Mouse (Mus musculus): Measurements from ENCODE around the gene Bcl2. TPM values are rescaled to one million over a fixed set of nuclear protein-coding genes. Genes with fewer than 3 reads are reported as not detected.

The Bcl2 gene
- total and polyA plus RNA-seq, 3 experiments = 30.9 to 87.0 (median 38.8) TPM

- Histone ChIP-seq H3K4me1 (ENCODE audit: control insufficient read depth in 1 of 2, insufficient read depth in 2 of 2, low read length in 2 of 2) (no peaks in the 10 kb centered on the region), H3K79me2 (ENCODE audit: control insufficient read depth, insufficient read depth, low read length, poor library complexity) (no peaks in the 10 kb centered on the region), H3K27me3 (ENCODE audit: control insufficient read depth in 1 of 2, insufficient read depth in 2 of 2, low read length in 2 of 2) (no peaks in the 10 kb centered on the region; a peak in 1 of 4 replicates), H3K9me3 (replicated peaks; ENCODE audit: insufficient read depth, low read length) (no peaks in the 10 kb centered on the region), H3K4me3 (ENCODE audit: control insufficient read depth in 1 of 2, insufficient read depth in 1 of 2, low read depth in 2 of 2, low read length in 2 of 2) (no peak overlapping the region), H3K9ac (ENCODE audit: control insufficient read depth, low read depth, low read length, poor library complexity, severe bottlenecking) (no peak overlapping the region), H3K27ac (ENCODE audit: control insufficient read depth, low read depth, low read length) (no peak overlapping the region), H3K36me3 (ENCODE audit: control insufficient read depth in 1 of 2, insufficient read depth in 2 of 2, low read length in 2 of 2) (no peaks in the 10 kb centered on the region)
- TF ChIP-seq TCF12 (IDR thresholded peaks at IDR 0.05; ENCODE audit: low read depth, low read length) (no peak), MXI1 (IDR thresholded peaks at IDR 0.05; ENCODE audit: low read depth, low read length) (no peak), JUND (IDR thresholded peaks at IDR 0.05; ENCODE audit: low read depth, low read length) (no peak), CHD2 (IDR thresholded peaks at IDR 0.05; ENCODE audit: low read length) (no peak), NELFE (IDR thresholded peaks at IDR 0.05; ENCODE audit: low read depth, low read length) (no peak), NRF1 (IDR thresholded peaks at IDR 0.05; ENCODE audit: insufficient read depth, low read depth, low read length, poor library complexity, severe bottlenecking) (no peak), TAL1 (IDR thresholded peaks at IDR 0.05; ENCODE audit: low read length) (no peak), MYC (IDR thresholded peaks at IDR 0.05; ENCODE audit: low read depth, low read length) (no peak), HCFC1 (IDR thresholded peaks at IDR 0.05; ENCODE audit: low read depth, low read length) (no peak), ZMIZ1 (IDR thresholded peaks at IDR 0.05; ENCODE audit: low read depth, low read length) (no peak), USF2 (IDR thresholded peaks at IDR 0.05; ENCODE audit: borderline replicate concordance in 1 of 2, insufficient read depth in 1 of 2, low read depth in 1 of 2, low read length in 2 of 2) (no peak), BHLHE40 (IDR thresholded peaks at IDR 0.05; ENCODE audit: borderline replicate concordance, low read depth, low read length) (no peak), USF1 (IDR thresholded peaks at IDR 0.05; ENCODE audit: low read depth, low read length) (no peak), ZNF384 (IDR thresholded peaks at IDR 0.05; ENCODE audit: low read depth, low read length) (no peak), ZC3H11A (IDR thresholded peaks at IDR 0.05; ENCODE audit: low read depth, low read length) (no peak), MEF2A (IDR thresholded peaks at IDR 0.05; ENCODE audit: extremely low read depth, insufficient replicate concordance, low read depth, low read length, poor library complexity, severe bottlenecking) (no peak)
- DNase-seq (ENCODE audit: low read depth, low spot score) = no peak
Measured at GRCm38 (mm10) chr1:106566120-106567086, 147.7 kb downstream of the Bcl2 start.

GRCm38 (mm10) chr1:106565238-106565637, 148.8 kb downstream of the Bcl2 start:
- Histone ChIP-seq H3K27ac (ENCODE audit: control insufficient read depth, low read depth, low read length) (no peak overlapping the region), H3K9ac (ENCODE audit: control insufficient read depth, low read depth, low read length, poor library complexity, severe bottlenecking) (no peak overlapping the region), H3K36me3 (ENCODE audit: control insufficient read depth in 1 of 2, insufficient read depth in 2 of 2, low read length in 2 of 2) (no peaks in the 10 kb centered on the region), H3K27me3 (ENCODE audit: control insufficient read depth in 1 of 2, insufficient read depth in 2 of 2, low read length in 2 of 2) (no peaks in the 10 kb centered on the region; a peak in 1 of 4 replicates), H3K4me1 (ENCODE audit: control insufficient read depth in 1 of 2, insufficient read depth in 2 of 2, low read length in 2 of 2) (no peaks in the 10 kb centered on the region), H3K79me2 (ENCODE audit: control insufficient read depth, insufficient read depth, low read length, poor library complexity) (no peaks in the 10 kb centered on the region), H3K9me3 (replicated peaks; ENCODE audit: insufficient read depth, low read length) (no peaks in the 10 kb centered on the region), H3K4me3 (ENCODE audit: control insufficient read depth in 1 of 2, insufficient read depth in 1 of 2, low read depth in 2 of 2, low read length in 2 of 2) (no peak overlapping the region)
- DNase-seq (ENCODE audit: low read depth, low spot score) = no peak
- TF ChIP-seq NELFE (IDR thresholded peaks at IDR 0.05; ENCODE audit: low read depth, low read length) (no peak), USF1 (IDR thresholded peaks at IDR 0.05; ENCODE audit: low read depth, low read length) (no peak), POLR2AphosphoS2 (IDR thresholded peaks at IDR 0.05; ENCODE audit: low read length) (no peak), KAT2A (conservative IDR thresholded peaks at IDR 0.05; ENCODE audit: low read depth, low read length) (no peak), SIN3A (IDR thresholded peaks at IDR 0.05; ENCODE audit: low read length) (no peak), RAD21 (IDR thresholded peaks at IDR 0.05; ENCODE audit: low read depth, low read length) (no peak), CHD2 (IDR thresholded peaks at IDR 0.05; ENCODE audit: low read length) (no peak), MYB (IDR thresholded peaks at IDR 0.05; ENCODE audit: low read depth, low read length) (no peak), POLR2AphosphoS5 (IDR thresholded peaks at IDR 0.05; ENCODE audit: borderline replicate concordance, low read depth, low read length) (no peak), MAX (IDR thresholded peaks at IDR 0.05; ENCODE audit: low read length) (no peak), POLR2A (IDR thresholded peaks at IDR 0.05; ENCODE audit: control insufficient read depth in 1 of 2, insufficient read depth in 1 of 2, low read depth in 1 of 2, low read length in 2 of 2, poor library complexity in 1 of 2) (no peak), NRF1 (IDR thresholded peaks at IDR 0.05; ENCODE audit: insufficient read depth, low read depth, low read length, poor library complexity, severe bottlenecking) (no peak), MEF2A (IDR thresholded peaks at IDR 0.05; ENCODE audit: extremely low read depth, insufficient replicate concordance, low read depth, low read length, poor library complexity, severe bottlenecking) (no peak), CHD1 (IDR thresholded peaks at IDR 0.05; ENCODE audit: low read depth, low read length) (no peak), TCF12 (IDR thresholded peaks at IDR 0.05; ENCODE audit: low read depth, low read length) (no peak)
